Mouse (Mus musculus): Measurements from ENCODE around the gene Plekhh2. TPM values are rescaled to one million over a fixed set of nuclear protein-coding genes. Genes with fewer than 3 reads are reported as not detected.
"Not testable (repeated sequence)": the region's sequence is repeated elsewhere in the genome, so short reads cannot be mapped to it uniquely, and the experiment has no call there.

The Plekhh2 gene
- polyA plus RNA-seq, 1 experiment from 2014 or later, result 7.0 TPM

- H3K9me3 ChIP-seq, result peaks cover 3% of the 10 kb centered on the region; the same call in 1 of the 2 replicates
- ATAC-seq (ENCODE audit: insufficient number of reproducible peaks, insufficient read depth, low FRiP score, low TSS enrichment, low read depth), result no peak
- no peaks in the 10 kb centered on the region for H3K4me1 ChIP-seq (replicated peaks)
- no peak overlapping the region for H3K4me3 ChIP-seq (replicated peaks)
- H3K36me3 ChIP-seq, result peaks cover 13% of the 10 kb centered on the region
- no peak overlapping the region for H3K4me2 ChIP-seq
- WGBS, result 87% methylated on average over 8 of the region's 8 CpGs
- no peak overlapping the region for H3K27ac ChIP-seq
- H3K27me3 ChIP-seq, result no peaks in the 10 kb centered on the region
- H3K9ac ChIP-seq (replicated peaks), result no peak overlapping the region
Observed at GRCm38 (mm10) chr17:84540603-84541002, 28.9 kb downstream of the Plekhh2 start.

DNA sequence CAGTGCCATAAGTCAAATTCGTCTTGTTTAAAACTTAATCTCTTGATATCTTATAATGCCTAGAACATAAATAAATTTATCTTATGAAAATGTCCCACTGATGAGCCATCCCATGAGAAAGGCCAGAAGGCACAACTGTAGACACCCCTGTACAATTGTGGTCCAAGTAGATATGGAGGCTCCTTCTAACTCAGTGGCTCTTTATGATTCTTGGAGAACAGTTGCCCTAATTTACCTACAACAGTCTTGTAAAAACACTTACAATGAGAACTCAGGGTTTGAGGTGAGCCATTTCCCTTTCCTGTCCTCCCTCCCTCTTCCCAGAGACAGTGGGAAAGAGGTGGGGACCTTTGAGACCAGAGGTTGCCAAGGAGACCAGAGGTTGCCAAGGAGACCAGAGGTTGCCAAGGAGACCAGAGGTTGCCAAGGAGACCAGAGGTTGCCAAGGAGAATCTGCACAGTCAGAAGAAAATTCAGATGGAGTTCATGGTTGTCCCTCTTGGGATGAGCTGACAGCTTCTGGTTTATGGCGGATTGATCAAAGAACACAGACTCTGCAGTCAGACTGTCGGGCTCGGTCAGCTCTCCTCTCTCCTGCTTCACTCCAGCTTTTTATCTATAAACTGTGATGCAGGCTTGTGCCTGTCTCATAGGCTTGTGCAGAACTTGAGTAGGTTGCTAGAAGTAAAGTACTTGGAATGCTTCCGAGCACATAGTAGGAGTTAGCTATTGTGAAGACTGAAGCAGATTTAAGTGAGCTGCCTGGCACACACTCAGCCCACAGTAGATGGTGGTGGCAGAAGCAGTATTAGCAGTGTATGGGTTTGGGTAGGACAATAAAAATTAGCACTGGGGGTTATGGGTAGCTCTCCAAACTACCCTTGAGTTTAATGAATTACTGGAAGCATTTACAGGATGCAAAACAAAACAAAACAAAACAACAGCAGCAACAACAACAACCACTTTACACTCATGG, 39.5 kb downstream of the Plekhh2 start:
- H3K4me3 ChIP-seq (replicated peaks), result no peak overlapping the region
- no peak for ATAC-seq (ENCODE audit: insufficient number of reproducible peaks, insufficient read depth, low FRiP score, low TSS enrichment, low read depth)
- H3K4me1 ChIP-seq (replicated peaks), result no peaks in the 10 kb centered on the region
- 80% methylated on average over 5 of the region's 5 CpGs for WGBS
- H3K36me3 ChIP-seq, result no peaks in the 10 kb centered on the region
- H3K27ac ChIP-seq, result no peak overlapping the region
- H3K9me3 ChIP-seq, result no peaks in the 10 kb centered on the region
- no peak overlapping the region for H3K4me2 ChIP-seq
- no peak overlapping the region for H3K9ac ChIP-seq (replicated peaks)
- H3K27me3 ChIP-seq, result no peaks in the 10 kb centered on the region

DNA sequence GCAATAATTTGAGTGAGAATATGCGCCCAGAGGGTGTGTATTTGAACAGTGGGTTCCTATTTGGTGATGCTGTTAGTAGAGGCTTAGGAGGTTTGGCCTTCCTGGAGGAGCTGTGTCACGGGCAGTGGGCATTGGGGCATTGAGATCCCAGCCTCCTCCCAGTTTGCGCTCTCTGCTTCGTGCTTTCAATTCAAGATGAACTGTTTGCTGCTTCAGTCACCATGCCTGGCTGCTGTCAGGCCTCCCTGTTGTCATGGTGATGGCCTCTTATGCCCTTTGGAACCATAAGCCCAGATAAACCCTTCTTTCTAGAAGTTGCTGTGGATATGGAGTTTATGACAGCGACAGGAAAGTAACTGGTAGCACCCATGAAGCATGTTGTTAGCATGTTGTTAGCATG, 40.5 kb downstream of the Plekhh2 start:
- H3K4me3 ChIP-seq (replicated peaks), result no peak overlapping the region
- ATAC-seq (ENCODE audit: insufficient number of reproducible peaks, insufficient read depth, low FRiP score, low TSS enrichment, low read depth), result no peak
- H3K4me1 ChIP-seq (replicated peaks), result no peaks in the 10 kb centered on the region
- H3K27me3 ChIP-seq, result no peaks in the 10 kb centered on the region
- 81% methylated on average over 5 of the region's 5 CpGs for WGBS
- H3K36me3 ChIP-seq, result no peaks in the 10 kb centered on the region
- H3K9ac ChIP-seq (replicated peaks), result no peak overlapping the region
- H3K9me3 ChIP-seq, result no peaks in the 10 kb centered on the region
- no peak overlapping the region for H3K27ac ChIP-seq
- H3K4me2 ChIP-seq, result no peak overlapping the region

DNA sequence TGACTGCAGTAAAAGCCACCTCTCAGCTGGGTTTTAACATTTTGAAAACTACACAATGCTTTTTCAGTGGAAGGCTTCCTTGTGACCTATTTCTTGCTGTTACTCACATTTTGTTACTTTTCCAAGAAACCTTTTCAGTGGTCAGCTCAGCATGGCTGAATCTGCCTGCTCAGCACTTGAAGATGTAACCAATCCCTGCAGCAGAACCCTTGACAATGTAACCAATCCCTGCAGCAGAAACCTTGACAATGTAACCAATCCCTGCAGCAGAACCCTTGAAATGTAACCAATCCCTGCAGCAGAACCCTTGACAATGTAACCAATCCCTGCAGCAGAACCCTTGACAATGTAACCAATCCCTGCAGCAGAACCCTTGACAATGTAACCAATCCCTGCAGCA, 52.6 kb downstream of the Plekhh2 start:
- H3K36me3 ChIP-seq, result peaks cover 40% of the 10 kb centered on the region
- not testable (repeated sequence) for H3K27ac ChIP-seq; H3K4me1 ChIP-seq (replicated peaks); H3K9me3 ChIP-seq; H3K4me2 ChIP-seq; H3K4me3 ChIP-seq (replicated peaks); H3K9ac ChIP-seq (replicated peaks); ATAC-seq (ENCODE audit: insufficient number of reproducible peaks, insufficient read depth, low FRiP score, low TSS enrichment, low read depth); H3K27me3 ChIP-seq

DNA sequence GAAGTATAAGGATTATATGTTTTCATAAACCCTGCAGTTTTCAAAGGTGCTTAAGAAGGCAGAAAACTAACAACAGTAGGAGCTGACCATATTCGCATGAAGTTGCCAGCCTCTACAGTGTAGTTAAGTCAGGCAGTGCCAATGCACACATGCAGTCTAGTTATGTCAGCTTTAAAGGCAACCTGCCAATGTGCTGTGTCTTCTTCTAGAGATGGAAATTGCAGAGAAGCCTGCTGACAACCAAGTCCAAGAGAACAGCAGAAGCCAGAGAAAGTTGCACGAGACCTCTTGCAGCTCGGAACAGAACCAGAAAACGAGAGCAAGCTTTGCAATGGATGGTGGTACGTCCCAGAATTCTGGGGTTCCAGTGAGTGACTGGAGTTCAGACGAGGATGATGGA, 54.1 kb downstream of the Plekhh2 start:
- Histone ChIP-seq H3K4me2 (no peak overlapping the region), H3K9me3 (no peaks in the 10 kb centered on the region), H3K4me1 (replicated peaks) (no peaks in the 10 kb centered on the region), H3K4me3 (replicated peaks) (no peak overlapping the region), H3K36me3 (peaks cover 33% of the 10 kb centered on the region), H3K27ac (no peak overlapping the region), H3K27me3 (no peaks in the 10 kb centered on the region), H3K9ac (replicated peaks) (no peak overlapping the region)
- no peak for ATAC-seq (ENCODE audit: insufficient number of reproducible peaks, insufficient read depth, low FRiP score, low TSS enrichment, low read depth)
- 92% methylated on average over 6 of the region's 6 CpGs for WGBS

GRCm38 (mm10) chr17:84566773-84567555, 55.3 kb downstream of the Plekhh2 start:
- peaks cover 24% of the 10 kb centered on the region for H3K36me3 ChIP-seq
- peak overlapping the region; percentile 36 for H3K27ac ChIP-seq
- 62% methylated on average over 27 of the region's 27 CpGs for WGBS
- H3K4me1 ChIP-seq (replicated peaks), result no peaks in the 10 kb centered on the region
- H3K27me3 ChIP-seq, result no peaks in the 10 kb centered on the region
- ATAC-seq (ENCODE audit: insufficient number of reproducible peaks, insufficient read depth, low FRiP score, low TSS enrichment, low read depth), result peak; percentile 52; the same call in 1 of the 2 replicates
- no peak overlapping the region for H3K4me3 ChIP-seq (replicated peaks)
- no peak overlapping the region for H3K4me2 ChIP-seq
- no peak overlapping the region for H3K9ac ChIP-seq (replicated peaks)
- H3K9me3 ChIP-seq, result no peaks in the 10 kb centered on the region

DNA sequence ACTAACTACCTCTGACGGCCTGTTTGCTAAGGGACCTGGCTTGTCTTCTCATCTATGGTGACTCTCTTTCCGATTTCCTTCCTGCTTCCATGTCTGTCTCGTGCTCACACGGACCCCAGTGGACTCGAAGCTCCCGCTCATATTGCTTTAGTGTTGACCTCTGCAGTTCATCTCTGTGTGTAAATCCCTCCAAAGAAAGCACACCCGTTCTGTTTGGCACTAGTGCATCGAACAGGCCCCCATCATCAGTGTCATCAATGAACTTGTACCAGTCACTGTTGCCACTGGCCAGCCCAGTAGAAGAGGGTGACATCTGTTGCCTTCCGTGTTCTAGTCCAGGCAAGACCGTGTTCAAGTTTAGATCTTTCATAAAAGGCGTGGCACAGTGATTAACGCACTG, 57.1 kb downstream of the Plekhh2 start:
- H3K36me3 ChIP-seq, result peaks cover 23% of the 10 kb centered on the region
- H3K27me3 ChIP-seq, result no peaks in the 10 kb centered on the region
- H3K27ac ChIP-seq, result no peak overlapping the region
- H3K9me3 ChIP-seq, result no peaks in the 10 kb centered on the region
- no peak for ATAC-seq (ENCODE audit: insufficient number of reproducible peaks, insufficient read depth, low FRiP score, low TSS enrichment, low read depth)
- 92% methylated on average over 12 of the region's 12 CpGs for WGBS
- H3K9ac ChIP-seq (replicated peaks), result no peak overlapping the region
- no peak overlapping the region for H3K4me2 ChIP-seq
- no peaks in the 10 kb centered on the region for H3K4me1 ChIP-seq (replicated peaks)
- H3K4me3 ChIP-seq (replicated peaks), result no peak overlapping the region

GRCm38 (mm10) chr17:84569770-84570169, 58.1 kb downstream of the Plekhh2 start:
- no peak for ATAC-seq (ENCODE audit: insufficient number of reproducible peaks, insufficient read depth, low FRiP score, low TSS enrichment, low read depth)
- no peaks in the 10 kb centered on the region for H3K4me1 ChIP-seq (replicated peaks)
- no peak overlapping the region for H3K27ac ChIP-seq
- no peaks in the 10 kb centered on the region for H3K9me3 ChIP-seq
- peaks cover 17% of the 10 kb centered on the region for H3K36me3 ChIP-seq
- H3K4me2 ChIP-seq, result no peak overlapping the region
- H3K9ac ChIP-seq (replicated peaks), result no peak overlapping the region
- 84% methylated on average over 8 of the region's 8 CpGs for WGBS
- H3K4me3 ChIP-seq (replicated peaks), result no peak overlapping the region
- H3K27me3 ChIP-seq, result no peaks in the 10 kb centered on the region

GRCm38 (mm10) chr17:84571629-84572028, 59.9 kb downstream of the Plekhh2 start:
- Histone ChIP-seq H3K4me2 (no peak overlapping the region), H3K4me3 (replicated peaks) (no peak overlapping the region), H3K4me1 (replicated peaks) (no peaks in the 10 kb centered on the region), H3K9ac (replicated peaks) (no peak overlapping the region), H3K36me3 (peaks cover 19% of the 10 kb centered on the region), H3K27me3 (no peaks in the 10 kb centered on the region), H3K9me3 (no peaks in the 10 kb centered on the region), H3K27ac (no peak overlapping the region)
- no peak for ATAC-seq (ENCODE audit: insufficient number of reproducible peaks, insufficient read depth, low FRiP score, low TSS enrichment, low read depth)
- WGBS, result 84% methylated on average over 18 of the region's 18 CpGs

- H3K4me2 ChIP-seq, result no peak overlapping the region
- H3K36me3 ChIP-seq, result peaks cover 19% of the 10 kb centered on the region
- 92% methylated on average over 9 of the region's 9 CpGs for WGBS
- no peaks in the 10 kb centered on the region for H3K4me1 ChIP-seq (replicated peaks)
- ATAC-seq (ENCODE audit: insufficient number of reproducible peaks, insufficient read depth, low FRiP score, low TSS enrichment, low read depth), result no peak
- no peak overlapping the region for H3K27ac ChIP-seq
- no peak overlapping the region for H3K4me3 ChIP-seq (replicated peaks)
- no peaks in the 10 kb centered on the region for H3K9me3 ChIP-seq
- no peaks in the 10 kb centered on the region for H3K27me3 ChIP-seq
- H3K9ac ChIP-seq (replicated peaks), result no peak overlapping the region
Observed at GRCm38 (mm10) chr17:84573305-84573704, 61.6 kb downstream of the Plekhh2 start.

DNA sequence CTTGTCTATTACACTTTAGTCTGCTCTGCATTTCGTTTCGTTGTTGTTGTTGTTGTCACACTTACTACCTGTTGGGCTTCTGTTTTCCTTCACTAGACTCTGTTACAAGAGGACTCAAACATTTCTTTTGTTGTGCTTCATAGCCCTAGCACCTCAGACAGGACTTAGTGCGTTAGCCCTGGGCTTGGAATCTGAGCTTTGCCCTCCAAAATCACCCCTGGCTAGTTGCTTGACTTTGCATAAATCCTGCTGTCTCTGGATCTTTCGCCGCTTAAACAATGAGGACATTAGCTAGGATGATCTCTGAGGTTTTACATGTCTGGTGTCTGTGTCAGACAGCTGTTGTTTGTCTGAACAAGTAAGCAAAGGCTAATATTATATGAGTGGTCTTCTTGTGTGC, 62.2 kb downstream of the Plekhh2 start:
- Histone ChIP-seq H3K36me3 (peaks cover 16% of the 10 kb centered on the region), H3K4me1 (replicated peaks) (no peaks in the 10 kb centered on the region), H3K27me3 (no peaks in the 10 kb centered on the region), H3K9me3 (no peaks in the 10 kb centered on the region), H3K27ac (no peak overlapping the region; the same call in 1 of the 2 replicates), H3K4me2 (no peak overlapping the region), H3K9ac (replicated peaks) (no peak overlapping the region), H3K4me3 (replicated peaks) (no peak overlapping the region)
- no peak for ATAC-seq (ENCODE audit: insufficient number of reproducible peaks, insufficient read depth, low FRiP score, low TSS enrichment, low read depth)
- WGBS, result 87% methylated on average over 5 of the region's 5 CpGs
